Mouse (Mus musculus) CD4-positive, CD25-positive, alpha-beta regulatory T cell, adult 9 weeks (primary cell): ENCODE data around the gene Fkbp7. TPM values are rescaled to one million over a fixed set of nuclear protein-coding genes. Genes with fewer than 3 reads are reported as not detected.

Experiments used
- polyA plus RNA-seq: library from polyadenylated mRNA; unstranded; fragments of 100-300 nt; shearing (Covaris generic); gene quantifications from one replicate; pipeline ENCODE4 v1.2.1, GENCODE M21; 2017

Fkbp7 gene
- polyA plus RNA-seq = 4.4 TPM

DNA sequence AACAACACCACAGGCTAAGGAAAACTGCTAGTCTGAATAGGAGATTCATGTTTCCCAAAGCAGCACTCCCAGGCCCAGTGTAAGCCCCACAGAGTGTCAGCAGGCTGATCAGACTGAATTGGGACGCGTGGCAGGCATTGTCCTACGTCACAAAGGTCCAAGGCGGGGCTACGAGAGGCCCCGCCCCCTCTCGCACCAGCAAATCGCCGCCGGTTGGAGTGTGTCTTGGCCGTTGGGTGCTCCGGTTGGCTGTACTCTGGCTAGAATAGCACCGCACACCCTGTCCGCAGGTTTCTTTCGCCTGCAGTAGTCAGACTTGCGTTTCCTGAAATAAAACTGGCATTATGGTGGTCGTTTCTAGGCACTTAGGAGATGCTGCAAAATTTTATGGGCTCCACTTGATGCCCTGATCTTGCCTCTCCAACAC, at the start of gene Fkbp7:
Fkbp7 (minus strand) TSS at position 151 of the 427 bp plus-strand sequence.

DNA sequence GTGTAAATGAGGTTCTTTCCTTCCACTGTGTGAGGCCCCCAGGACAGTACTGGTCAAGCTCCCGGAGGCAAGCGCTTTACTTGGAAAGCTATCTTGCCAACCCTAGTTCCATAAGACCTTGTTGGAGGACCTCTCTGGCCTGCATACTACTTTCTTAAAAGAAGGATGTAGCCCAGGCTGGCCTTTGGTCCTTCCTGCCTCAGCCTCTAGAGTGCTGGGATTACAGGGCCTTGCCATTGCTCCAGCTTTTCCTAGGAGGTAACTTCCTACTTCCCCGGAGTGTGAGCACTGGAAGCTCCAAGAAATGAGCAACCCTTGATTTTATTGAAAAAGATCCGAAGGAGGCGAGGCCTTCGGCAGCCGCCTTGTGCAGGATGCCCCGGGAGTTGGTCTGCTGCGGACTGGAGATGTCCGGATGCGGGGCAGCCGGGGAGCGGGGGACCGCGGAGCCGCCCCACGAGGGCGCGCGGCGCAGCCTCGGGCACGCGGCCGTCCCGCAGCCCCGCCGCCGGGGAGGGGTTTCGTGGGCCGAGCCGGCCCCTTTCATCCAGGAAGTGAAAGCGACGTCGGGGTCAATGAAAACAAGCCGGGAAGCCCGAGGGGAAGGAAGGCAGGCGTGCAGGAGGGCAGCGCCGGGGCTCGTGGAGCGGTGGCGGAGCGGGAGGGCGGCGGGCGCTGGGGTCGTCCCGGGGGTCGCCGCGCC, 2.0 kb upstream of the Fkbp7 start, which contains the start of gene Plekha3:
Plekha3 (plus strand) TSS at position 557 of the 703 bp plus-strand sequence.

DNA sequence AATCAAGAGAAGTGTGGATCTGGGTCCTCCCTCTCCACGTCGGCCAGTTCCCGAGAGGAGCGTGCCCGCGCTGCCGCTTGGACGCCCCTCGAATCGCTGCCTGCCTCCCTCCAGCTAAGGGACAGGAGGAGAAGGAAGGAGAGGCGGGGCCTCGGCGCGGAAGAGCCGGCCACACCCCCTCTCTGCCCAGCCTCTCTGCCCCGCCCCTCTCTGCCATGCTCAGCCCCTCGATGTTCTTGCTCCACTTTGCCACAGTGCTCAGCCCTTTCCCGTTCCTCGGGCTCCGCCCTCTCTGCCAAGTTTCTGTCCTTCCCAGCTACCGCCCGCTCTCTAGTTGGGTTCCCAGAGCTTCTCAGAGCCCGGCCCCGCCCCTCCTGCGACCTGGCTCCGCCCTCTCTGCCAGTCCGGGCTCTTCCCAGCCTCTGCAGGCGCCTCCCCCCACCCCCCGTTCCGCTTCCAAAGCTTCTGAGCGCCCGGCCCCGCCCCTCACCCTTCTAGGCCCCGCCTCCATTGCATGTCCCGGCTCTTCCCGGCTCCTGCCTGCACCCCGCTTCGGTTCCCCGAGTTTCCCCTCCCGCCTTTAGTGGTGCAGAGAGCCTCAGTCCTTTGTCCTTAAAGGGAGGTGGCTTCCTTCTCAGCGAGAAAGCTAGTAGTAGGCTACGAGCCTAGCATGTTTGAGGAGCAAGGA, 24.9 kb downstream of the Fkbp7 start, which contains the start of the genes Prkra and Pjvk:
Prkra (minus strand) TSS at position 133 of the 688 bp plus-strand sequence.
Pjvk (plus strand) TSS at position 594 of the 688 bp plus-strand sequence.

Other genes with a start within 250 kb of the Fkbp7 start
- 8.5 TPM for gene Prkra, start 25.1 kb downstream of the Fkbp7 start, polyA plus RNA-seq
- not detected for gene Pjvk, start 24.6 kb downstream of the Fkbp7 start, polyA plus RNA-seq
- 5.9 TPM for gene Plekha3, start 2.2 kb upstream of the Fkbp7 start, polyA plus RNA-seq